Mouse (Mus musculus) small intestine, adult 2 months (tissue): ENCODE measurements around the gene Prkg1.

Experiments
- CTCF ChIP-seq: fragments of 200-500 bp; IDR thresholded peaks from 2 replicates; pipeline ENCODE4 v1.5.1; 2012; ENCODE audit warnings: low read depth, mild to moderate bottlenecking, control low read depth, inconsistent platforms, low read length, moderate library complexity, mixed read lengths; ENCODE audit not compliant: insufficient replicate concordance, insufficient read length; ENCODE audit errors: extremely low read depth
- POLR2A ChIP-seq: fragments of 200-500 bp; IDR thresholded peaks from 2 replicates; pipeline ENCODE4 v1.6.1; 2012; ENCODE audit warnings: low read depth, mild to moderate bottlenecking, control low read depth, inconsistent platforms, low read length, moderate library complexity

DNA sequence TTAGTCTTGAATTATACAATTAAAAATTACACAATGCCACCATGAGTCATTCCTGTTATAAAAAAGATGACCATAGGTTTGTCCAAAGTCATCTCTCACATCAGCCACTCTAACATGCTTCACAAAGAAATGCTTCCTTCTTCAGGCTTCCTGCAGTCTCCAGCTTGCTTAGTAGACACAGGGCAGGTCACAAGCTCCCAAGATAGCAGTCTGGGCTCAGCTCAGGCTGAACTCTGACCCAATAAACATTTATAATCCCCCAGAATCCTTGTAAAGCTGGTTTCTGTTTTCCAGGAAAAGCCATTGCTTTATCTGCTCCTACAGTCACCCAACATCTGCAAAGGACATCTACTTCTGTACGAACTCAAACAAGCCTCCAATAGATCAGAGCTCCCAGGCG lies 938.7 kb downstream of the Prkg1 start:
- no peak for TF ChIP-seq CTCF
- no peak for TF ChIP-seq POLR2A
